Mouse (Mus musculus) limb, embryonic 11.5 days (tissue): ENCODE data around the gene R3hdm4. TPM values are rescaled to one million over a fixed set of nuclear protein-coding genes. Genes with fewer than 3 reads are reported as not detected.

Source experiments
- ATAC-seq: fragments of 200-750 bp; cut with Nextera tagmentation; 2 replicates; pipeline ENCODE4 v1.8.0; 2017; ENCODE audit warnings: low read depth; ENCODE audit not compliant: insufficient number of reproducible peaks, low FRiP score, low TSS enrichment
- DNase-seq: peaks from one replicate; pipeline ENCODE4 v3.0.0-alpha.2; 2015; ENCODE audit warnings: low spot score
- H3K27ac ChIP-seq: fragments of 300-500 bp; sonication (generic); replicated peaks from 2 replicates; pipeline ENCODE4 v1.5.1; 2014; ENCODE audit warnings: low read depth, mild to moderate bottlenecking, low read length
- H3K27me3 ChIP-seq: fragments of 300-500 bp; sonication (generic); 2 replicates; pipeline ENCODE4 v1.6.1; 2014; ENCODE audit warnings: mild to moderate bottlenecking, low read length, mixed read lengths; ENCODE audit not compliant: control insufficient read depth, insufficient read depth
- H3K36me3 ChIP-seq: fragments of 300-500 bp; sonication (generic); 2 replicates; pipeline ENCODE4 v1.6.1; 2014; ENCODE audit warnings: mild to moderate bottlenecking, low read length, moderate library complexity, mixed read lengths; ENCODE audit not compliant: control insufficient read depth, insufficient read depth
- H3K4me1 ChIP-seq: fragments of 300-500 bp; sonication (generic); 2 replicates; pipeline ENCODE4 v1.6.1; 2014; ENCODE audit warnings: low read length, mixed read lengths; ENCODE audit not compliant: control insufficient read depth, insufficient read depth
- H3K4me2 ChIP-seq: fragments of 300-500 bp; sonication (generic); 2 replicates; pipeline ENCODE4 v1.6.1; 2014; ENCODE audit warnings: low read depth, mild to moderate bottlenecking, moderate library complexity; ENCODE audit not compliant: severe bottlenecking
- H3K4me3 ChIP-seq: fragments of 300-500 bp; sonication (generic); 2 replicates; pipeline ENCODE4 v1.5.1; 2014; ENCODE audit warnings: low read depth, low read length
- H3K9ac ChIP-seq: fragments of 300-500 bp; sonication (generic); 2 replicates; pipeline ENCODE4 v1.6.1; 2014; ENCODE audit warnings: mild to moderate bottlenecking, low read length
- H3K9me3 ChIP-seq: fragments of 300-500 bp; sonication (generic); 2 replicates; pipeline ENCODE4 v1.6.1; 2016; ENCODE audit warnings: low read length; ENCODE audit not compliant: control insufficient read depth
- WGBS: fragments of 180-500 bp; shearing (Covaris S2); extraction: QIAGEN DNeasy Blood & Tissue Kit; methylation state at CpG from one replicate; pipeline ENCODE4 v1.1.7; 2014; 5-methylcytosine and 5-hydroxymethylcytosine counted together
- polyA plus RNA-seq: library from polyadenylated mRNA; unstranded; fragments of >200 nt; fragmentation: Nextera tagmentation; extraction: Ambion mirVana; gene quantifications from 2 replicates; pipeline ENCODE4 v1.2.1, GENCODE M21; 2014

R3hdm4 gene
- polyA plus RNA-seq, 1 experiment from 2014 or later, result 133 TPM

- Histone ChIP-seq H3K27ac (no peak overlapping the region), H3K4me1 (no peaks in the 10 kb centered on the region), H3K4me2 (no peak overlapping the region), H3K36me3 (peaks cover 33% of the 10 kb centered on the region), H3K9ac (no peak overlapping the region), H3K9me3 (no peaks in the 10 kb centered on the region), H3K4me3 (no peak overlapping the region), H3K27me3 (no peaks in the 10 kb centered on the region)
- DNase-seq, result no peak
- no peak for ATAC-seq
- 62% methylated on average over 11 of the region's 11 CpGs for WGBS
Measured at GRCm38 (mm10) chr10:79866601-79867000, 54.4 kb downstream of the R3hdm4 start.

DNA sequence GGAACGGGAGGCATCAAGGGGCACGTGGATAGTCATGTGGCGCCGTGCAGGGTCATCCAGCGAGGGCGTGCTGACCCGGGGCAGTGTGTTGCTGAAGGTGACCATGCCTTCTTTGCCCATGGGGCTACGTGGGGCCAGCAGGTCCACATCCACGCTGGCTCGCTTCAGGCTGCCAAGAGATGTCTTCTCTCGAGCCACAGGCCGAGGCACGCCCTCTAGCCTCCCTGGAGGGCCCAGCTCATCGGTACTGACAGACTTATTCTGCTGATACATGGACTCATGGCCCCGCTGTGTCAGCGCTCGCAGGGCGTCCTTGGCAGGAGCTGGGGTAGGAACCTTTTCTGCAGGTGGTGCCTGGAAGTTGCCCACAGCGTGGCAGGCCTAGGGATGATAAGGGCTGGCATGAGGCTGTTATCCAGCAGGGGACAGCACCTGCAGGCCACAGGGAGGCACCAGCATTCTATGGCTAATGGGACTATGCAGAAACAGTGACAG is 55.2 kb downstream of the R3hdm4 start:
- Histone ChIP-seq H3K27me3 (no peaks in the 10 kb centered on the region), H3K4me2 (no peak overlapping the region), H3K36me3 (peaks cover 38% of the 10 kb centered on the region), H3K9me3 (no peaks in the 10 kb centered on the region), H3K4me1 (no peaks in the 10 kb centered on the region), H3K9ac (no peak overlapping the region), H3K27ac (0 out of 2 replicates have a peak overlapping the region, but pooled peaks have one; percentile 1), H3K4me3 (no peak overlapping the region)
- peak; percentile 37 for DNase-seq
- no peak for ATAC-seq
- WGBS, result 84% methylated on average over 19 of the region's 19 CpGs

GRCm38 (mm10) chr10:79865189-79865601 is 55.8 kb downstream of the R3hdm4 start:
- 0 out of 2 replicates have a peak, but pooled peaks have one; percentile 5 for ATAC-seq
- no peaks in the 10 kb centered on the region for H3K27me3 ChIP-seq
- 70% methylated on average over 12 of the region's 12 CpGs for WGBS
- H3K4me1 ChIP-seq, result no peaks in the 10 kb centered on the region
- no peak overlapping the region for H3K27ac ChIP-seq
- H3K9ac ChIP-seq, result no peak overlapping the region
- no peak overlapping the region for H3K4me2 ChIP-seq
- H3K9me3 ChIP-seq, result no peaks in the 10 kb centered on the region
- H3K36me3 ChIP-seq, result peaks cover 44% of the 10 kb centered on the region
- peak; percentile 47 for DNase-seq
- no peak overlapping the region for H3K4me3 ChIP-seq

DNA sequence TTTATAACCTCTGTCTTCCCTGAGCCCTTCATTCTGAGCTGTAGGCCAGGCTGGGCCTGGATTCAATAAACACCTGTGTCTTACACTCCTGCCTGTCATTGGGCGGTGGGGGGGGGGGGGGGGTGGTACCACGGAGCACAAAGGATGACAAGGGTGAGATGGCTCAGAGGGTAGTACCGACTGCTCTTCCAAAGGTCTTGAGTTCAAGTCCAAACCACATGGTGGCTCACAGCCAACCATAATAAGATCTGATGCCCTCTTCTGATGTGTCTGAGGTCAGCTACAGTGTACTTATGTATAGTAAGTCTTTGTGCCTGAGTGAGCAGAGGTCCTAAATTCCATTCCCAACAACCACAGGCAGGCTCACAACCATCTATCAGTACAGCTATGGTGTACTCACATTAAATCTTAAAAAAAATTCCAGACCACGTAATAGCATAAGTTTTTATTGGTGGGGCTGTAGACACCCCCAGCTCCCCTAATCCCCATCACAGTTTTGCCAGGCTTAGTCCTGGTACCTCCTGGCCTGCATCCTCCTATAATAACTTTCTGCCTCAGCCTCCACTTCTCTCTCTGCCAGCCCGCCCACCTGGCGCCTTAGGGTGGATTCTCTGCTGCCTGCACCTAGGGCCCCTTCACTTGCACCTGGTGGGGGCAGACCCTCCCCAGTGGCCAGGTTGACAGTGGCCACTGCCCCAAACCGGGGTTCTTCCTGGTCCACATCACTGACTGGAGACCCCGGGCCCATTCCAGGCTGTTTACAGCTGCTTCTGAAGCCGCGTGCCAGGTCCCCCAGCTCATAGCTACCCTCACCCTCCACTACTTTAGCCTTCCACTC is 56.4 kb downstream of the R3hdm4 start:
- DNase-seq, result peak; percentile 47
- Histone ChIP-seq H3K36me3 (peaks cover 48% of the 10 kb centered on the region), H3K4me3 (no peak overlapping the region)

GRCm38 (mm10) chr10:79862925-79863324 is 58.1 kb downstream of the R3hdm4 start:
- Histone ChIP-seq H3K9me3 (no peaks in the 10 kb centered on the region), H3K4me2 (no peak overlapping the region), H3K27me3 (no peaks in the 10 kb centered on the region), H3K36me3 (peaks cover 59% of the 10 kb centered on the region), H3K27ac (no peak overlapping the region), H3K4me1 (peaks cover 10% of the 10 kb centered on the region), H3K9ac (no peak overlapping the region), H3K4me3 (no peak overlapping the region)
- 74% methylated on average over 10 of the region's 10 CpGs for WGBS
- DNase-seq, result no peak
- no peak for ATAC-seq

More for the DNA sequence above, 56.4 kb downstream of the R3hdm4 start:
- Histone ChIP-seq H3K9ac (no peak overlapping the region), H3K27ac (no peak overlapping the region), H3K27me3 (no peaks in the 10 kb centered on the region), H3K4me1 (0 out of 2 replicates have a peak, but pooled peaks cover 3% of the 10 kb centered on the region), H3K4me2 (no peak overlapping the region), H3K9me3 (no peaks in the 10 kb centered on the region)
- 54% methylated on average over 10 of the region's 10 CpGs for WGBS
- peak; percentile 40 for ATAC-seq

- H3K9ac ChIP-seq, result no peak overlapping the region
- 0 out of 2 replicates have a peak overlapping the region, but pooled peaks have one; percentile 10 for H3K27ac ChIP-seq
- H3K4me1 ChIP-seq, result peaks cover 17% of the 10 kb centered on the region
- no peak for DNase-seq
- peaks cover 59% of the 10 kb centered on the region for H3K36me3 ChIP-seq
- H3K4me3 ChIP-seq, result no peak overlapping the region
- no peak overlapping the region for H3K4me2 ChIP-seq
- 91% methylated on average over 23 of the region's 23 CpGs for WGBS
- no peaks in the 10 kb centered on the region for H3K9me3 ChIP-seq
- H3K27me3 ChIP-seq, result no peaks in the 10 kb centered on the region
- ATAC-seq, result no peak
Measured at GRCm38 (mm10) chr10:79862049-79862788, 58.8 kb downstream of the R3hdm4 start.

GRCm38 (mm10) chr10:79861230-79862048 is 59.6 kb downstream of the R3hdm4 start:
- ATAC-seq (no peak), DNase-seq (peak; percentile 43)
- Histone ChIP-seq H3K9ac (no peak overlapping the region), H3K27me3 (no peaks in the 10 kb centered on the region), H3K36me3 (peaks cover 61% of the 10 kb centered on the region), H3K4me1 (peaks cover 24% of the 10 kb centered on the region), H3K4me2 (no peak overlapping the region), H3K4me3 (no peak overlapping the region), H3K27ac (0 out of 2 replicates have a peak overlapping the region, but pooled peaks have one; percentile 10), H3K9me3 (no peaks in the 10 kb centered on the region)
- WGBS, result 83% methylated on average over 25 of the region's 25 CpGs
